Mouse (Mus musculus): ENCODE results near the gene Tspan9.

DNA sequence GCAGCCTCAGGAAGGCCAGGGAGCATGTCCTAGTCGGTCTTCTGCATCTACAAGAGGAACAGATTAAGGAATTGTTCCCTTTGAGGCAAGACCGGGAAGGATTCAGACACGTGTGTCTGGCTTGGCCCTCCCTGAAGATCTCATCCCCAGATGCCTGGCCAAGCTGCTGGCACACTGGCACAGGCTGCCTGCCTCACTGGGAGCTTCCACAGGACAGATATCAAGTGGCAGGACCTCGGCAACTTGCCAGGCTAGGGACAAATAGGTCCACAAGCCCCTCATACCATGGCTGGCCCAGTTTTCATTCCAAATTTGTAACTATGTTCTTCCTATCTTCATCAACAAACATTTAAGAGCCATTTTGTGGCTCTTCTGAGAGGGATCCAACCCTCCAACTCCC lies 16.5 kb downstream of the Tspan9 start:
- TF ChIP-seq ZNF384 (IDR thresholded peaks at IDR 0.05; ENCODE audit: low read depth, low read length) = no peak
- no peak for TF ChIP-seq ZC3H11A (IDR thresholded peaks at IDR 0.05; ENCODE audit: borderline replicate concordance, low read depth, low read length)
- TF ChIP-seq CHD2 (IDR thresholded peaks at IDR 0.05; ENCODE audit: low read depth, low read length) = no peak
- TF ChIP-seq MAFK (IDR thresholded peaks at IDR 0.05; ENCODE audit: insufficient read depth, low read depth, low read length) = no peak
- TF ChIP-seq HCFC1 (IDR thresholded peaks at IDR 0.05; ENCODE audit: borderline replicate concordance, insufficient read depth, low read length) = no peak
